Mouse (Mus musculus) neural tube, embryonic 12.5 days (tissue): ENCODE measurements around the gene Nrde2. TPM values are rescaled to one million over a fixed set of nuclear protein-coding genes. Genes with fewer than 3 reads are reported as not detected.

Experiments used
- ATAC-seq: fragments of 200-750 bp; cut with Nextera tagmentation; 2 replicates; pipeline ENCODE4 v1.8.0; 2017; ENCODE audit warnings: low read depth, mild to moderate bottlenecking, moderate TSS enrichment, moderate library complexity; ENCODE audit not compliant: low FRiP score
- H3K27ac ChIP-seq: fragments of 300-500 bp; sonication (generic); 2 replicates; pipeline ENCODE4 v1.5.1; 2016
- H3K27me3 ChIP-seq: fragments of 300-500 bp; sonication (generic); replicated peaks from 2 replicates; pipeline ENCODE4 v1.6.1; 2016; ENCODE audit warnings: mild to moderate bottlenecking
- H3K36me3 ChIP-seq: fragments of 300-500 bp; sonication (generic); 2 replicates; pipeline ENCODE4 v1.6.1; 2016; ENCODE audit warnings: mild to moderate bottlenecking
- H3K4me1 ChIP-seq: fragments of 300-500 bp; sonication (generic); 2 replicates; pipeline ENCODE4 v1.6.1; 2016
- H3K4me2 ChIP-seq: fragments of 300-500 bp; sonication (generic); replicated peaks from 2 replicates; pipeline ENCODE4 v1.6.1; 2016; ENCODE audit warnings: mild to moderate bottlenecking
- H3K4me3 ChIP-seq: fragments of 300-500 bp; sonication (generic); 2 replicates; pipeline ENCODE4 v1.5.1; 2016
- H3K9ac ChIP-seq: fragments of 300-500 bp; sonication (generic); 2 replicates; pipeline ENCODE4 v1.6.1; 2016; ENCODE audit warnings: mild to moderate bottlenecking
- H3K9me3 ChIP-seq: fragments of 300-500 bp; sonication (generic); 2 replicates; pipeline ENCODE4 v1.6.1; 2016; ENCODE audit warnings: mild to moderate bottlenecking
- WGBS: fragments of 180-500 bp; shearing (Covaris S2); methylation state at CpG from one replicate; pipeline ENCODE4 v1.1.7; 2016; 5-methylcytosine and 5-hydroxymethylcytosine counted together
- polyA plus RNA-seq: library from polyadenylated mRNA; unstranded; fragments of >200 nt; fragmentation: Nextera tagmentation; extraction: Ambion mirVana; gene quantifications from 2 replicates; pipeline ENCODE4 v1.2.1, GENCODE M21; 2016

The Nrde2 gene
- 14.7 and 15.1 TPM in 2 replicates for polyA plus RNA-seq

DNA sequence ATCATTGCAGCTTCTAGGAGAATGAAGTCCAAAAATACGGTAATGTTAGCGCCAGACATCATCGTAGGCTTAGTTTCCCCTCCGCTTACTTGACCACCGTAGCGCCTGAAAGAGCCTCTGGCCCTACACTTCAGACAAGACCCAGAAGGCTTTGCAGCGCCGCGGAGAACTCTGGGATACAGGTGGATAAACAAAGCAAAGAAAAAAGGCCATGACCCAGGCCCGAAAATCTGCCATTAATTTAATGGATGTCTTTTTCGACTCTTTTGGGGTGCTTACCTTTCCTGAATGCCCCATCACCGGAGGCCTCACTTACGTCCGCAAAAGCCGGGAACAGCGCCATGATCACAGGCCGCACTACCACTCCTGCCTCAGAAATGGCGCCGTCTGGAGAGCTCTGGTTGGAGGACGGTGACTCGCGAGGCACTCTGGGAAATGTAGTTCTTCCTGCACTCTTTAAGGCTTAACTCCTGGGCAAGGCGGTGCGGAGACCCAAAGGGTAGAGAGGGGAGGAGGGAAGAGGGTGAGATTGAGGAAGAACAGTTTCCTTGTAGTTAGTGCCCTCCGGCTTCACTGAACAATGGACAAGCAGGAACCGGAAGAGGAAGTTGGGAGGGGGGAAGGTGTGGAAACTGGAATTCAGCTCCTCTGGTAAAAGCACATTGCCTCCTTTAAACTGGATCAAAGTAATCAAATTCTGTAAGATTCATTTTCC, at the start of gene Nrde2:
Gene Nrde2 (minus strand): TSS at position 393 of the 715 bp plus-strand sequence.
- H3K27ac ChIP-seq = no peak within 1 kb of the TSS
- no peaks in the 10 kb centered on the region for H3K27me3 ChIP-seq
- peak; percentile 98 for ATAC-seq
- peak within 1 kb of the TSS; percentile 60 for H3K4me2 ChIP-seq
- no peaks in the 10 kb centered on the region for H3K9me3 ChIP-seq
- under 1% methylated on average over 26 of the region's 26 CpGs for WGBS
- H3K4me1 ChIP-seq = peaks cover 4% of the 10 kb centered on the region
- 0 out of 2 replicates have a peak, but pooled peaks cover 2% of the 10 kb centered on the region for H3K36me3 ChIP-seq
- peak within 1 kb of the TSS; percentile 45 for H3K4me3 ChIP-seq
- H3K9ac ChIP-seq = peak within 1 kb of the TSS; percentile 66

DNA sequence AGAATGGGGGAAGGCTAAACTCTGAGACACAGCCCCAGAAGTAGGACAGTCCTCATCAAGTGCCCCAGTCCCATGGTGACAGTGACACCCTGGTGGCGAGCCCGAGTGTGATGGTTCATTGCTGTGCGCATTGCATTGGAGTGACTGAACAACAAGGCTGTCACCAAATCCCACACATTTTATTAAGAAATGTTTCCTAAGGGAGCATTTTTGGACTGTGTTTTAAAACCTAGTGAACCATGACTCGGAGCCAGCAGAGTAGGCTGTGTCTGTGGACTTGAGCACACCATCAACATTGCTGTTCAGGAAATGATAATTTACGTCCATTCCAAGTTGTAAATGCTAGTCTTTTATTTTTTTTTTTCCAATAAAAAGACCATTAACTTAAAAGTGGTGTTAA, 47.5 kb upstream of the Nrde2 start:
- H3K9me3 ChIP-seq = no peaks in the 10 kb centered on the region
- H3K4me2 ChIP-seq = no peak overlapping the region
- no peak overlapping the region for H3K9ac ChIP-seq
- H3K4me3 ChIP-seq = no peak overlapping the region
- H3K36me3 ChIP-seq = peaks cover 73% of the 10 kb centered on the region
- 77% methylated on average over 5 of the region's 5 CpGs for WGBS
- no peak overlapping the region for H3K27ac ChIP-seq
- H3K4me1 ChIP-seq = peaks cover 13% of the 10 kb centered on the region
- H3K27me3 ChIP-seq = no peaks in the 10 kb centered on the region
- ATAC-seq = no peak

GRCm38 (mm10) chr12:100206521-100206920, 47.1 kb upstream of the Nrde2 start:
- Histone ChIP-seq H3K4me3 (no peak overlapping the region), H3K36me3 (peaks cover 73% of the 10 kb centered on the region), H3K4me2 (no peak overlapping the region), H3K4me1 (peaks cover 13% of the 10 kb centered on the region), H3K9me3 (no peaks in the 10 kb centered on the region), H3K27me3 (no peaks in the 10 kb centered on the region), H3K9ac (no peak overlapping the region), H3K27ac (no peak overlapping the region)
- 86% methylated on average over 3 of the region's 3 CpGs for WGBS
- ATAC-seq = no peak

DNA sequence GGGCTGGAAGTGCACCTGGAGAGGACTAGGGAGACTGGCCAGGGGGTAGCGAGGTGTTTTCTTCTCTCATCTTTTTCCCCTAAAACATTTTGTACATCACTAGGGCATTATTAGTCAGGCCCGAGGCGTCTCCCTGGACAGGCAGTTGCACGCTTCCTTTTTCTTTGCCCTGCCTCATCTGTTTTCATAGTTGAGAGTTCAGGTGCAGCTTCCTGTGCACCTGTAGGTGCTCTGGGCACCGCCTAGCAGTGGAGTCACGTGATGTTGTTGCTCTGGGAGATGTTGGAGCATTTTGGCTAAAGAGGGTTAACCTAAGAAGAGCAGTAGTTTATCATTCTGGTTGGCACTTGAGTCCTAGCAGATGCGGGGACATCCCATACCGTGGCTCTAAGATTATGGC, 45.7 kb upstream of the Nrde2 start:
- H3K27ac ChIP-seq = no peak overlapping the region
- WGBS = 95% methylated on average over 8 of the region's 8 CpGs
- H3K36me3 ChIP-seq = peaks cover 73% of the 10 kb centered on the region
- peaks cover 22% of the 10 kb centered on the region for H3K4me1 ChIP-seq
- H3K9ac ChIP-seq = no peak overlapping the region
- H3K4me2 ChIP-seq = no peak overlapping the region
- ATAC-seq = no peak
- H3K27me3 ChIP-seq = no peaks in the 10 kb centered on the region
- no peak overlapping the region for H3K4me3 ChIP-seq
- no peaks in the 10 kb centered on the region for H3K9me3 ChIP-seq

- 56% methylated on average over 3 of the region's 3 CpGs for WGBS
- Histone ChIP-seq H3K4me2 (no peak overlapping the region), H3K9me3 (no peaks in the 10 kb centered on the region), H3K36me3 (peaks cover 60% of the 10 kb centered on the region), H3K4me1 (peaks cover 22% of the 10 kb centered on the region), H3K4me3 (no peak overlapping the region), H3K27ac (no peak overlapping the region), H3K9ac (no peak overlapping the region), H3K27me3 (no peaks in the 10 kb centered on the region)
- ATAC-seq = no peak
Measured at GRCm38 (mm10) chr12:100203759-100204158, 44.3 kb upstream of the Nrde2 start.

DNA sequence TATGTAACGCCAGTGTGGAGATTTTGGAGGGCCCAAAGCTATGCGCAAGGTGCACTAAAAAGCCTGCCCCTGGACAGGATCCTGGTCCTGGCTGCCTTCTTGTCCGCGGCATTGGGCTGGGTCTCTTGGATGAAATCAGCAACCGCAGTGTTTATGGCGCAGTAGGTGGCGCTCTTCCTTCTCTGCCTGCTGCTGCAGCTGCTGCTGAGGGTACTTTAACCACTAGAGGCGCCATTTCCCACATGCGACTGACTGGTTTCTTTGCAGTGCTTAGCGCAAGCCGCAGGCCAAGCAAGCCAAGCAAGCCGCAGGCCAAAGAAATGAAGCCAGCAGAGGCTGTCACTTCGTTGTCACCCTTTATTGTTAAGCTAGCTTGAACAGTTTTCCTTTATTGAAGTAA, 42.4 kb upstream of the Nrde2 start:
- peak overlapping the region; percentile 33; the same call in 1 of the 2 replicates for H3K9ac ChIP-seq
- no peak overlapping the region for H3K27ac ChIP-seq
- WGBS = under 1% methylated on average over 13 of the region's 13 CpGs

GRCm38 (mm10) chr12:100201363-100201711, 41.9 kb upstream of the Nrde2 start:
- H3K4me2 ChIP-seq = peak overlapping the region; percentile 90
- peaks cover 37% of the 10 kb centered on the region for H3K36me3 ChIP-seq
- no peak for ATAC-seq
- H3K4me3 ChIP-seq = peak overlapping the region; percentile 100
- H3K27ac ChIP-seq = no peak overlapping the region
- no peaks in the 10 kb centered on the region for H3K9me3 ChIP-seq
- no peaks in the 10 kb centered on the region for H3K27me3 ChIP-seq
- H3K9ac ChIP-seq = peak overlapping the region; percentile 98
- 45% methylated on average over 4 of the region's 4 CpGs for WGBS
- H3K4me1 ChIP-seq = peaks cover 22% of the 10 kb centered on the region

More for the DNA sequence above, 42.4 kb upstream of the Nrde2 start:
- Histone ChIP-seq H3K27me3 (no peaks in the 10 kb centered on the region), H3K9me3 (no peaks in the 10 kb centered on the region), H3K4me3 (peak overlapping the region; percentile 100), H3K4me2 (peak overlapping the region; percentile 90), H3K36me3 (peaks cover 42% of the 10 kb centered on the region), H3K4me1 (peaks cover 22% of the 10 kb centered on the region)
- ATAC-seq = peak; percentile 10; the same call in 1 of the 2 replicates

- 8% methylated on average over 29 of the region's 29 CpGs for WGBS
Measured at GRCm38 (mm10) chr12:100200645-100201362, 41.4 kb upstream of the Nrde2 start.

DNA sequence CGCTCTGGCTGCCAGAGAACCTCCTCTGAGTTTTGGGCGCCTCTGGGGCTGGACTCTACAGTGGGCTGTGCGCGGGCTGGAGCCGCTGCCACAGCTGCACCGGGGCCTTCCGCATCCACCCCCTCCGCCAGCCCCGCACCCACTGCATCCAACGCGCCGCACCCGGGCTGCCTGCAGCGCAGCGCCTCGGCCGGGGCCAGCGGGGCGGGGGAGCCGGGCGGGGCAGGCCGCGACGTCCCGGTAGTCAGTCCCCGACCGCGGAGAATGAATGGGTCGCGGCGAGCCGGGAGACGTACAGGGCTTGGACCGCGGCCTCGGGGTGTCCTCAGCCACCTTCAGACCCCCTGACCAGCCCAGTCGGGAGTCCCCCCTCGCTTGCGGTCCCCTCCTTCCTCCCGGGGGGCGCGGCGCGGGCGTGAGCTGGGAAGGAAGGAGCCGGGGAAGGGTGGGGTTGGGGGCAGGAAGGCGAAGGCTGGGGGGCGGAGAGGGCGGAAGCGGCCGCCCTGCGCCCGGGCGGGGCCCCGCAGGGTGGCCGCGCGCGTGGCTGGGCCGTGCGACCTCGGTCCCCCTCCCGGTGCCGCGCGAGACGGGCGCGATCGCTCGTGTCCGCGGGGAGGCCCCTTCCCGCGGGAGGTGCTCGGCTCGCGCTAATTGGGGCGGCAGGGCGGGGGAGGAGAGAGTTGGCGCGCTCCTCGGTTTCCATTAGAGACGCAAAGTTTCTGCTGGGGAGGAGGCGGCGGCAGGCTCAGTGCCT, 40.6 kb upstream of the Nrde2 start:
- no peaks in the 10 kb centered on the region for H3K27me3 ChIP-seq
- H3K4me3 ChIP-seq = peak overlapping the region; percentile 100
- peak overlapping the region; percentile 90 for H3K4me2 ChIP-seq
- WGBS = under 1% methylated on average over 78 of the region's 86 CpGs
- ATAC-seq = peak; percentile 84
- H3K9me3 ChIP-seq = no peaks in the 10 kb centered on the region
- peak overlapping the region; percentile 98 for H3K9ac ChIP-seq
- peak overlapping the region; percentile 74; the same call in 1 of the 2 replicates for H3K27ac ChIP-seq
- H3K4me1 ChIP-seq = peaks cover 22% of the 10 kb centered on the region
- peaks cover 25% of the 10 kb centered on the region for H3K36me3 ChIP-seq

More at GRCm38 (mm10) chr12:100200645-100201362, 41.4 kb upstream of the Nrde2 start:
- Histone ChIP-seq H3K4me1 (peaks cover 22% of the 10 kb centered on the region), H3K9me3 (no peaks in the 10 kb centered on the region), H3K9ac (peak overlapping the region; percentile 98), H3K27me3 (no peaks in the 10 kb centered on the region), H3K27ac (peak overlapping the region; percentile 74; the same call in 1 of the 2 replicates), H3K4me3 (peak overlapping the region; percentile 100), H3K36me3 (peaks cover 32% of the 10 kb centered on the region), H3K4me2 (peak overlapping the region; percentile 90)
- ATAC-seq = 0 out of 2 replicates have a peak, but pooled peaks have one; percentile 10

- peaks cover 22% of the 10 kb centered on the region for H3K4me1 ChIP-seq
- peak within 1 kb of the TSS; percentile 90 for H3K4me2 ChIP-seq
- peak within 1 kb of the TSS; percentile 100 for H3K4me3 ChIP-seq
- H3K9ac ChIP-seq = peak within 1 kb of the TSS; percentile 98
- peak within 1 kb of the TSS; percentile 74; the same call in 1 of the 2 replicates for H3K27ac ChIP-seq
- under 1% methylated on average over 58 of the region's 58 CpGs for WGBS
- peaks cover 15% of the 10 kb centered on the region for H3K36me3 ChIP-seq
- no peaks in the 10 kb centered on the region for H3K9me3 ChIP-seq
- no peaks in the 10 kb centered on the region for H3K27me3 ChIP-seq
- ATAC-seq = peak; percentile 90
Measured at GRCm38 (mm10) chr12:100198967-100199660, 39.7 kb upstream of the Nrde2 start, which contains the start of gene Calm1. Gene Calm1 (plus strand): TSS chr12:100199435.

GRCm38 (mm10) chr12:100196786-100197185, 37.3 kb upstream of the Nrde2 start:
- H3K36me3 ChIP-seq = no peaks in the 10 kb centered on the region
- no peaks in the 10 kb centered on the region for H3K9me3 ChIP-seq
- H3K4me3 ChIP-seq = no peak overlapping the region
- H3K4me1 ChIP-seq = peaks cover 8% of the 10 kb centered on the region
- no peak overlapping the region for H3K9ac ChIP-seq
- no peaks in the 10 kb centered on the region for H3K27me3 ChIP-seq
- H3K27ac ChIP-seq = no peak overlapping the region
- H3K4me2 ChIP-seq = no peak overlapping the region
- WGBS = 78% methylated on average over 7 of the region's 7 CpGs
- no peak for ATAC-seq
